Mouse (Mus musculus) heart, embryonic 13.5 days (tissue): ENCODE data around the gene Hoxa10. TPM values are rescaled to one million over a fixed set of nuclear protein-coding genes. Genes with fewer than 3 reads are reported as not detected.

Experiments used
- ATAC-seq: fragments of 200-750 bp; cut with Nextera tagmentation; 2 replicates; pipeline ENCODE4 v1.8.0; 2017; ENCODE audit warnings: moderate TSS enrichment; ENCODE audit not compliant: insufficient number of reproducible peaks, low FRiP score, low TSS enrichment; ENCODE audit errors: extremely low read depth
- H3K27ac ChIP-seq: fragments of 300-500 bp; sonication (generic); replicated peaks from 2 replicates; pipeline ENCODE4 v1.5.1; 2015; ENCODE audit warnings: moderate library complexity, mild to moderate bottlenecking, inconsistent platforms
- H3K27me3 ChIP-seq: fragments of 300-500 bp; sonication (generic); replicated peaks from 2 replicates; pipeline ENCODE4 v1.6.1; 2015; ENCODE audit warnings: mild to moderate bottlenecking, inconsistent platforms
- H3K36me3 ChIP-seq: fragments of 300-500 bp; sonication (generic); 2 replicates; pipeline ENCODE4 v1.6.1; 2015; ENCODE audit warnings: mild to moderate bottlenecking, inconsistent platforms
- H3K4me1 ChIP-seq: fragments of 300-500 bp; sonication (generic); 2 replicates; pipeline ENCODE4 v1.6.1; 2015; ENCODE audit warnings: inconsistent platforms
- H3K4me2 ChIP-seq: fragments of 300-500 bp; sonication (generic); 2 replicates; pipeline ENCODE4 v1.6.1; 2015; ENCODE audit warnings: inconsistent platforms, mild to moderate bottlenecking, moderate library complexity
- H3K4me3 ChIP-seq: fragments of 300-500 bp; sonication (generic); 2 replicates; pipeline ENCODE4 v1.5.1; 2015; ENCODE audit warnings: moderate library complexity, mild to moderate bottlenecking, inconsistent platforms
- H3K9ac ChIP-seq: fragments of 300-500 bp; sonication (generic); 2 replicates; pipeline ENCODE4 v1.6.1; 2015; ENCODE audit warnings: inconsistent platforms, mild to moderate bottlenecking, moderate library complexity
- H3K9me3 ChIP-seq: fragments of 300-500 bp; sonication (generic); 2 replicates; pipeline ENCODE4 v1.6.1; 2016; ENCODE audit warnings: inconsistent platforms
- WGBS: fragments of 180-500 bp; shearing (Covaris S2); methylation state at CpG from one replicate; pipeline ENCODE4 v1.1.7; 2015; ENCODE audit warnings: mixed read lengths; 5-methylcytosine and 5-hydroxymethylcytosine counted together
- microRNA counts: library from miRNA; unstranded; fragments of <30 nt; microRNA quantifications from one replicate; lab custom pipeline; 2016
- microRNA-seq: library from miRNA; unstranded; fragments of <30 nt; microRNA quantifications from one replicate; pipeline ENCODE4, GENCODE M21; 2016
- polyA plus RNA-seq: library from polyadenylated mRNA; unstranded; fragments of >200 nt; fragmentation: Nextera tagmentation; extraction: Ambion mirVana; gene quantifications from 2 replicates; pipeline ENCODE4 v1.2.1, GENCODE M21; 2015

Gene Hoxa10
- polyA plus RNA-seq, 1 experiment from 2014 or later: not detected

DNA sequence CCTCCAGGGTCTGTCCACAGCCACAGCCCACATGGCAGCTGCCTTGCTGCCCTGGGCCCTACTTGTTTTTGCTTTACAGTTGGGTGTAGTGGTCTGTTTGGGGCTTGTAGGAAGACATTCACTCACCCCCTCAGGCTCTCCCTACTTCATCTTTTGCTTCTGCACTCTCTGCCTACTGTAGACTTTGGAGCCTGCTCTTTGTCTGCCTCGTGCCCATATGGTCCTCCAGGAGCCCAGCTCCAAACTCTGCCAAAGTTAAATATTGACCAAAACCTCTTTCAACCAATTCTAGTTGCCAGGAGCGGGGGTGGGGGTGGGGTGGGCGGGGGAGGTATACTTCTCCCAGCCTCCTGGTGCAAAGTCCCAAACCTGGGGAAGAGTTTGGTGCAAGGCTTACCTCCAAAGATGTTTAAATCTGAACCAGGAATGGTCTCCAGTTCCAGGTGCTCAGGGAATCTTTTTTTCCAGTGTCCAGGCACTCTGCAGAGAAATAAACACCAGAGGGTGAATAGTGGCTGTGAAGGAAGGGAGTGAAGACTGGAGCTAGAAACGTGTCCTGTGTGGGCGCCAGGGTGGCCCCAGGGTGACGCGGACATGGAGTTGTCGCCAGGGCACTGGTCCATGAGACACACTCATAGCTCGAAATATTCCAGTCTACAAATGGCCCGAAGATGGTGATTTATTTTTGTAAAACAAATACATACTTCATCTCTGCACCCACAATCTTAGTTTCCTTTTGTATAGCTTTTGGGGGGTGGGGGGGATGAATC is 57.2 kb downstream of the Hoxa10 start:
- H3K27ac ChIP-seq: no peak overlapping the region
- no peak overlapping the region for H3K9ac ChIP-seq
- no peaks in the 10 kb centered on the region for H3K4me1 ChIP-seq
- WGBS: 17% methylated on average over 10 of the region's 10 CpGs
- H3K27me3 ChIP-seq: peaks cover 100% of the 10 kb centered on the region
- H3K9me3 ChIP-seq: no peaks in the 10 kb centered on the region
- no peak for ATAC-seq
- H3K4me2 ChIP-seq: no peak overlapping the region
- no peaks in the 10 kb centered on the region for H3K36me3 ChIP-seq
- no peak overlapping the region for H3K4me3 ChIP-seq

DNA sequence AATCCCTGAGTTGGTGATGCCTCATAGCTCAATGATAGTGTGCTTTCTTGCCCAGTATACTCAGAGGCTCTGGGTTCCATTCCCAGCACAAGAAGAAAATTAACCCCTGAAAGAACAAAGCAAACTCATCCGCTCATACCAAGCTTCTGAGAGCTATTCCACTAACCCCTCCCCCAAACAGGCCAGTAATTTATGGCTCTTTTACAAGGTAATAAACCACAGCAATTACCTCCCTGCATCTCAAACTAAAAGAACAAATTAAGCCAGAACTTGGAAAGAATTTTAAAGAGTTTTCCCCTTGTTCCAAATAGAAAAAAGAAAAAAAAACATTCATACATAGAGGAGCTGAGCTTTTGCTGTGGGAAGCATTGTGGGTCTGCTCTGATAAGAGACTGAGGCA is 57.9 kb downstream of the Hoxa10 start:
- H3K9ac ChIP-seq: no peak overlapping the region
- no peak for ATAC-seq
- no peaks in the 10 kb centered on the region for H3K36me3 ChIP-seq
- peaks cover 100% of the 10 kb centered on the region for H3K27me3 ChIP-seq
- 29% methylated on average over 1 of the region's 1 CpGs for WGBS
- no peaks in the 10 kb centered on the region for H3K4me1 ChIP-seq
- no peak overlapping the region for H3K4me3 ChIP-seq
- no peak overlapping the region for H3K4me2 ChIP-seq
- H3K27ac ChIP-seq: no peak overlapping the region
- no peaks in the 10 kb centered on the region for H3K9me3 ChIP-seq

DNA sequence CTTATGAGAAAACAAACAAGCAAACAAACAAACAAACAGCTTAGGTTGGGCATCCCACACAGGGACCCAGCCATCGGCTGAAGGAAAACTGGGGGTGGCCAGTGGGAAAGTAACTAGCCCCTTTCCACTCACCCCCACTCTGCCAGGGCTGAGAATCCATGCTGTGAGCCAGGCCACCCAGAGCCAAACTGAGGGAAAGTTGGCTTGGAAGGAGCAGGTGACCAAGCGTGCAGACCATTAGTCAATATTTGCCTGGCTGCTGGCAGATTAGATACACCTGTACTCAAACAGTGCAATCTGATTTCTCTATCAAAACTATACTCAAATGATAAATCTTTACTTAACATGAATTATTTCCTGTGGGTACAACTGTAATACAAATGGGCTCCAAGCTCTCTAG is 58.6 kb downstream of the Hoxa10 start:
- Histone ChIP-seq H3K9me3 (no peaks in the 10 kb centered on the region), H3K36me3 (no peaks in the 10 kb centered on the region), H3K27ac (no peak overlapping the region), H3K27me3 (peaks cover 100% of the 10 kb centered on the region), H3K4me2 (no peak overlapping the region), H3K4me3 (no peak overlapping the region), H3K9ac (no peak overlapping the region), H3K4me1 (no peaks in the 10 kb centered on the region)
- WGBS: 29% methylated on average over 2 of the region's 2 CpGs
- ATAC-seq: no peak

MicroRNAs within 50 kb of the gene (microRNA counts, 519-probe panel; counts per million panel counts)
- microRNA mmu-miR-196b (lab: Ali Mortazavi, UCI): 209 counts per million, percentile 61 among the panel's probes with 10 or more counts

Small RNAs within 50 kb of the gene (microRNA-seq; reads per million reads assigned to microRNA genes)
- 189 reads per million, percentile 62 among the genes with 10 or more reads in this experiment for gene Mir196b

Other genes starting within 250 kb of the Hoxa10 start
- 16.8 and 18.3 TPM in 2 replicates for gene Skap2, start 228.3 kb downstream of the Hoxa10 start, polyA plus RNA-seq
- 0.97 and 1.6 TPM in 2 replicates for gene Hoxa1, start 82.5 kb downstream of the Hoxa10 start, polyA plus RNA-seq
- gene Hoxa2, start 76.0 kb downstream of the Hoxa10 start, polyA plus RNA-seq: 1.5 and 2.5 TPM in 2 replicates
- gene 5730596B20Rik, start 63.4 kb downstream of the Hoxa10 start, polyA plus RNA-seq: 0.15 and 0.33 TPM in 2 replicates
- 0.71 and 0.74 TPM in 2 replicates for gene Hoxa4, start 49.1 kb downstream of the Hoxa10 start, polyA plus RNA-seq
- gene Hoxa5, start 36.3 kb downstream of the Hoxa10 start, polyA plus RNA-seq: 3.6 and 5.9 TPM in 2 replicates
- gene Hoxa6, start 32.1 kb downstream of the Hoxa10 start, polyA plus RNA-seq: 0.40 TPM in 1 of 2 replicates, not detected in the other
- gene Hoxa3, start 27.5 kb downstream of the Hoxa10 start, polyA plus RNA-seq: 0.99 and 1.2 TPM in 2 replicates
- gene Gm28308, start 27.5 kb downstream of the Hoxa10 start, polyA plus RNA-seq: not detected in 2 replicates
- gene Hoxa7, start 19.0 kb downstream of the Hoxa10 start, polyA plus RNA-seq: 0.46 and 0.59 TPM in 2 replicates
- 0.10 and 0.17 TPM in 2 replicates for gene Hoxa9, start 9.8 kb downstream of the Hoxa10 start, polyA plus RNA-seq
- not detected in 2 replicates for gene Hoxa11, start 5.0 kb upstream of the Hoxa10 start, polyA plus RNA-seq
- gene Hoxa13, start 20.0 kb upstream of the Hoxa10 start, polyA plus RNA-seq: not detected in 2 replicates
- gene Evx1, start 72.6 kb upstream of the Hoxa10 start, polyA plus RNA-seq: not detected in 2 replicates